Comparison of ENCODE assay signal across 9 mouse cellular contexts in genomic region chr15:37134386-37134785, GRCm38 (mm10).
A peak's percentile ranks its signal among the peaks of the same experiment; 100 is the strongest.
DNase-seq lines count a peak whose midpoint lies in the region; ATAC-seq and TF ChIP-seq lines count a peak whose summit lies in the region.
"Had no signal": no experiment of that assay in that cellular context is flagged by ENCODE, and none has a peak within 500 bp of the region (broad histone marks: within the 10 kb centered on the region; RNA-seq: fewer than 3 reads in every experiment).

No protein-coding gene starts in this region.

- H3K27ac ChIP-seq in forebrain, embryonic 14.5 days (ENCODE audit: low read depth, low read length): peak overlapping the region; percentile 14; the same call in 1 of the 2 replicates
- H3K27ac ChIP-seq in forebrain, embryonic 11.5 days (ENCODE audit: low read depth, low read length): no peak overlapping the region
- H3K27ac ChIP-seq in testis, adult 2 months (ENCODE audit: control insufficient read depth, insufficient read depth, low read depth, low read length): no peak overlapping the region
- no peak overlapping the region for H3K27ac ChIP-seq in limb, embryonic 10.5 days

- no peaks in the 10 kb centered on the region for H3K36me3 ChIP-seq in forebrain, embryonic 14.5 days (ENCODE audit: control insufficient read depth, insufficient read depth, low read length)
- H3K36me3 ChIP-seq in forebrain, embryonic 11.5 days (ENCODE audit: control insufficient read depth, insufficient read depth, low read length): no peaks in the 10 kb centered on the region
- H3K36me3 ChIP-seq in testis, adult 2 months (ENCODE audit: control insufficient read depth, insufficient read depth, low read length): no peaks in the 10 kb centered on the region
- no peaks in the 10 kb centered on the region for H3K36me3 ChIP-seq in limb, embryonic 10.5 days

- intact Hi-C loops in heart, postnatal 36 days (cut with DNase I): loop anchor here (1.0 kb wide), 1 partner anchor 194 kb away; no protein-coding TSS in a partner anchor
- intact Hi-C loops in left cerebral cortex, postnatal 4 days (cut with DNase I): loop anchor here (5.0 kb wide), 1 partner anchor 198 kb away; no protein-coding TSS in a partner anchor

- H3K4me3 ChIP-seq in forebrain, embryonic 14.5 days (ENCODE audit: low read depth, low read length): no peak overlapping the region
- H3K4me3 ChIP-seq in forebrain, embryonic 11.5 days (ENCODE audit: low read depth, low read length): no peak overlapping the region
- H3K4me3 ChIP-seq in testis, adult 2 months (ENCODE audit: control insufficient read depth, low read depth, low read length): peak overlapping the region; percentile 95; the same call in 1 of the 2 replicates
- 0 out of 2 replicates have a peak overlapping the region, but pooled peaks have one; percentile 60 for H3K4me3 ChIP-seq in limb, embryonic 10.5 days

- no peak for TF ChIP-seq CTCF in testis, adult 2 months (IDR thresholded peaks at IDR 0.05; ENCODE audit: control insufficient read depth, insufficient read depth, insufficient replicate concordance, low read depth, low read length)

- peaks cover 7% of the 10 kb centered on the region for H3K4me1 ChIP-seq in forebrain, embryonic 14.5 days (ENCODE audit: control insufficient read depth, insufficient read depth, low read length)
- H3K4me1 ChIP-seq in forebrain, embryonic 11.5 days (replicated peaks; ENCODE audit: control insufficient read depth, insufficient read depth, low read length): peaks cover 3% of the 10 kb centered on the region; the same call in 1 of the 2 replicates
- peaks cover 3% of the 10 kb centered on the region for H3K4me1 ChIP-seq in testis, adult 2 months (ENCODE audit: control insufficient read depth, insufficient read depth, low read length)
- peaks cover 24% of the 10 kb centered on the region for H3K4me1 ChIP-seq in limb, embryonic 10.5 days

- no peak for ATAC-seq in forebrain, embryonic 14.5 days
- ATAC-seq in forebrain, embryonic 11.5 days (replicated peaks; ENCODE audit: low FRiP score): no peak

- DNase-seq in forebrain, embryonic 14.5 days (ENCODE audit: low spot score): peak; percentile 31
- no peak for DNase-seq in forebrain, embryonic 11.5 days (ENCODE audit: low spot score)
- no peak for DNase-seq in testis, postnatal 10 days (ENCODE audit: low spot score)
- DNase-seq in limb, embryonic 10.5 days (ENCODE audit: low spot score): no peak
- no peak for DNase-seq in urinary bladder, postnatal 36 days (ENCODE audit: low spot score in 2 of 2)
- DNase-seq in heart, postnatal 36 days: no peak
- no peak for DNase-seq in left cerebral cortex, postnatal 4 days
- DNase-seq: layer of hippocampus, postnatal 36 days had no signal

- no peak overlapping the region for H3K9ac ChIP-seq in forebrain, embryonic 14.5 days (ENCODE audit: low read length)
- H3K9ac ChIP-seq in forebrain, embryonic 11.5 days (ENCODE audit: low read length): no peak overlapping the region

- TF ChIP-seq POLR2A in testis, adult 2 months (IDR thresholded peaks at IDR 0.05; ENCODE audit: control insufficient read depth, low read depth, low read length): no peak

- no peaks in the 10 kb centered on the region for H3K27me3 ChIP-seq in forebrain, embryonic 14.5 days (replicated peaks; ENCODE audit: control insufficient read depth, insufficient read depth, low read length)
- H3K27me3 ChIP-seq in forebrain, embryonic 11.5 days (ENCODE audit: control insufficient read depth, insufficient read depth, low read length): no peaks in the 10 kb centered on the region
- H3K27me3 ChIP-seq in testis, adult 2 months (ENCODE audit: control insufficient read depth, insufficient read depth, low read length): no peaks in the 10 kb centered on the region
- H3K27me3 ChIP-seq in limb, embryonic 10.5 days (ENCODE audit: low read depth, poor library complexity, severe bottlenecking): no peaks in the 10 kb centered on the region

- 0 out of 2 replicates have a peak overlapping the region, but pooled peaks have one; percentile 73 for H3K4me2 ChIP-seq in forebrain, embryonic 14.5 days (ENCODE audit: low read length)
- no peak overlapping the region for H3K4me2 ChIP-seq in forebrain, embryonic 11.5 days (ENCODE audit: low read depth, low read length, severe bottlenecking)

- WGBS in forebrain, embryonic 14.5 days: 38% methylated on average over 4 of the region's 4 CpGs
- WGBS in forebrain, embryonic 11.5 days: 37% methylated on average over 4 of the region's 4 CpGs
- WGBS in limb, embryonic 10.5 days: 27% methylated on average over 4 of the region's 4 CpGs

- no peaks in the 10 kb centered on the region for H3K9me3 ChIP-seq in forebrain, embryonic 14.5 days (replicated peaks; ENCODE audit: control insufficient read depth, low read length)
- no peaks in the 10 kb centered on the region for H3K9me3 ChIP-seq in forebrain, embryonic 11.5 days (ENCODE audit: control insufficient read depth, low read length)
- no peaks in the 10 kb centered on the region for H3K9me3 ChIP-seq in limb, embryonic 10.5 days (replicated peaks)

Comparison
In these comparisons a context has a peak if more than half of its experiments do, and no peak if none do; other contexts are left out.
1. H3K4me3 ChIP-seq: peak in testis, adult 2 months (single experiment) and limb, embryonic 10.5 days (single experiment); none in forebrain, embryonic 14.5 days (single experiment) and forebrain, embryonic 11.5 days (single experiment).